Comparison of ENCODE assay signal across 1 mouse cellular context in the genomic region with DNA sequence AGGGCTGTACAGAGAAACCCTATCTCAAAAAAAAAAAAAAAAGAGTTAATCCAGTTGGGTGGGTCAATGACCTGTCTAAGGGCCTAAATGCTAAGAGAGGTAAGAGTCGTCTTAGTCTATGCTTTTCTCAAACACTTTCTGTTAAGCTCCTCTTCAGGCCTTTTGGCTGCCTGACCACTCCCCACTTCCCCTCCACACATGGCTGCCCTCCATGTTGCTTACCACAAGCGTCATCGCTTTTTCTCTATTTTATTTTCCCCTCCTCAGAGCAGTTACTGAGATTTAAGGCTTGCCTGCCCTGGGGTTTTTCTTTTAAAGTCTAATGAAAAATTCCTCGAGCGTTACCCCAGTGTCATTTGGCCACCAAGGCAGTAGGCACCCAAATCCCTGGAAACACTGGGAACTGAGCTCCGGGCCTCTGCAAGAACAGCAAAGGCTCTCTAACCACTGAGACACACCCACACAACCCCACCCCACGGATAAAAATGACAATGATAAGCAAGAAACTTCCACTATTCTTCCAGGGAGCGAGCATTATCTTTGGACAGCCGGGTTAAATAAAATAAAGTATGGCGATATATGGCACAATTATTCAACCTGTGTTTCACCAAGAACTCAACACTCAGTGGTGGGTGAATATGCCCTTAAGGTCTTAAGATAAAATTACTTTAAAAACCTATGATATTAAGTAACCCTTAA.
TF ChIP-seq lines count a peak whose summit lies in the region.

No protein-coding gene starts in this region.

TF ChIP-seq in myocyte, 11 proteins besides CTCF, POLR2A, EP300 and RAD21 (continued from another document):
- TF ChIP-seq SRF (IDR thresholded peaks at IDR 0.05; ENCODE audit: control insufficient read depth, insufficient read length, low read depth) (no peak), POLR2AphosphoS2 (IDR thresholded peaks at IDR 0.05; ENCODE audit: insufficient read length, low read depth) (no peak), MAX (IDR thresholded peaks at IDR 0.05; ENCODE audit: low read depth) (no peak)
